Mouse (Mus musculus) small intestine, adult 2 months (tissue): ENCODE results near the gene Msi2.

Source experiments
- CTCF ChIP-seq: fragments of 200-500 bp; IDR thresholded peaks from 2 replicates; pipeline ENCODE4 v1.5.1; 2012; ENCODE audit warnings: low read depth, mild to moderate bottlenecking, control low read depth, inconsistent platforms, low read length, moderate library complexity, mixed read lengths; ENCODE audit not compliant: insufficient replicate concordance, insufficient read length; ENCODE audit errors: extremely low read depth
- POLR2A ChIP-seq: fragments of 200-500 bp; IDR thresholded peaks from 2 replicates; pipeline ENCODE4 v1.6.1; 2012; ENCODE audit warnings: low read depth, mild to moderate bottlenecking, control low read depth, inconsistent platforms, low read length, moderate library complexity

DNA sequence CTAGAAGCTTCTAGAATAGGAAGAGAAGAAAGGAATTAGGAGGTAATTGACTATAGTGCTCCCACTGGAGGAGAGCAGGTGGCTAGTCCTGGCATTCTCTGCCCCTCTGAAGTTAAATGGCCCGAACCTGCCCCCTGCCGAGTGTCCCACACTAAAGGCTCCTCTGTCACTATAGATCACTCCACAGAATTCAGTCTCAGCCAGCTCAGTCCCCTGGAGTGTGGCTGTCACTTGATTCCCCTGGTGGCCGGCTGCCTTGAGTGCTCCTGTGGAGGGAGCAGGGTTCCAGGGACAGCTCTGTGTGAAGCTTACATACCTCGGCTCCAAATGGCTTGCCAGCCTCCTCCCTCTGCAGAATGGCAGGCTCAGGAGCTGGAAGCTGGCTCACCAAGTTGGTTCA lies 391.3 kb downstream of the Msi2 start:
- TF ChIP-seq CTCF (no peak), POLR2A (no peak)
